Mouse (Mus musculus) adrenal gland, postnatal 36 days (tissue): ENCODE data around the gene 5730522E02Rik. TPM values are rescaled to one million over a fixed set of nuclear protein-coding genes. Genes with fewer than 3 reads are reported as not detected.

Experiments
- DNase-seq, 2 experiments: peaks; one replicate each; pipeline ENCODE4 v3.0.0; 2021; ENCODE audit warnings: mixed read lengths in 1 of 2
- total RNA-seq, 2 experiments: library from RNA; stranded (reverse); gene quantifications; 2 replicates each; pipeline ENCODE4 v1.2.3; 2021

5730522E02Rik gene
- total RNA-seq, 2 experiments from 2014 or later = not detected

- DNase-seq = no peak
These were observed 422.9 kb downstream of the 5730522E02Rik start for GRCm38 (mm10) chr11:25787691-25788090.

- no peak for DNase-seq
These were observed 438.3 kb downstream of the 5730522E02Rik start for GRCm38 (mm10) chr11:25772231-25772630.

GRCm38 (mm10) chr11:25770991-25771568 is 439.5 kb downstream of the 5730522E02Rik start:
- no peak for DNase-seq

GRCm38 (mm10) chr11:25767584-25768333 is 442.8 kb downstream of the 5730522E02Rik start:
- DNase-seq = no peak

GRCm38 (mm10) chr11:25753156-25753899 is 457.2 kb downstream of the 5730522E02Rik start:
- no peak for DNase-seq

- no peak for DNase-seq
These were observed 458.1 kb downstream of the 5730522E02Rik start for GRCm38 (mm10) chr11:25752418-25752817.

- no peak for DNase-seq
These were observed 463.3 kb downstream of the 5730522E02Rik start for GRCm38 (mm10) chr11:25747098-25747862.

GRCm38 (mm10) chr11:25743664-25744063 is 466.9 kb downstream of the 5730522E02Rik start:
- no peak for DNase-seq

- no peak for DNase-seq
These were observed 473.3 kb downstream of the 5730522E02Rik start for GRCm38 (mm10) chr11:25737255-25737654.

- no peak for DNase-seq
These were observed 481.1 kb downstream of the 5730522E02Rik start for GRCm38 (mm10) chr11:25729476-25729875.

- no peak for DNase-seq
These were observed 494.9 kb downstream of the 5730522E02Rik start for GRCm38 (mm10) chr11:25715447-25716321.

GRCm38 (mm10) chr11:25710559-25710958 is 500.0 kb downstream of the 5730522E02Rik start:
- no peak for DNase-seq

GRCm38 (mm10) chr11:25709892-25710291 is 500.7 kb downstream of the 5730522E02Rik start:
- no peak for DNase-seq

GRCm38 (mm10) chr11:25704332-25705168 is 506.0 kb downstream of the 5730522E02Rik start:
- no peak for DNase-seq

GRCm38 (mm10) chr11:25702791-25703190 is 507.8 kb downstream of the 5730522E02Rik start:
- DNase-seq = no peak

- no peak for DNase-seq
These were observed 512.9 kb downstream of the 5730522E02Rik start for GRCm38 (mm10) chr11:25697508-25698193.

GRCm38 (mm10) chr11:25696168-25696567 is 514.4 kb downstream of the 5730522E02Rik start:
- DNase-seq = no peak

GRCm38 (mm10) chr11:25684731-25685130 is 525.8 kb downstream of the 5730522E02Rik start:
- DNase-seq = peak; percentile 2 to 3

GRCm38 (mm10) chr11:25679856-25680255 is 530.7 kb downstream of the 5730522E02Rik start:
- no peak for DNase-seq

GRCm38 (mm10) chr11:25674194-25674593 is 536.4 kb downstream of the 5730522E02Rik start:
- DNase-seq = no peak
